Comparison of ENCODE assay signal across 8 mouse cellular contexts in the genomic region with DNA sequence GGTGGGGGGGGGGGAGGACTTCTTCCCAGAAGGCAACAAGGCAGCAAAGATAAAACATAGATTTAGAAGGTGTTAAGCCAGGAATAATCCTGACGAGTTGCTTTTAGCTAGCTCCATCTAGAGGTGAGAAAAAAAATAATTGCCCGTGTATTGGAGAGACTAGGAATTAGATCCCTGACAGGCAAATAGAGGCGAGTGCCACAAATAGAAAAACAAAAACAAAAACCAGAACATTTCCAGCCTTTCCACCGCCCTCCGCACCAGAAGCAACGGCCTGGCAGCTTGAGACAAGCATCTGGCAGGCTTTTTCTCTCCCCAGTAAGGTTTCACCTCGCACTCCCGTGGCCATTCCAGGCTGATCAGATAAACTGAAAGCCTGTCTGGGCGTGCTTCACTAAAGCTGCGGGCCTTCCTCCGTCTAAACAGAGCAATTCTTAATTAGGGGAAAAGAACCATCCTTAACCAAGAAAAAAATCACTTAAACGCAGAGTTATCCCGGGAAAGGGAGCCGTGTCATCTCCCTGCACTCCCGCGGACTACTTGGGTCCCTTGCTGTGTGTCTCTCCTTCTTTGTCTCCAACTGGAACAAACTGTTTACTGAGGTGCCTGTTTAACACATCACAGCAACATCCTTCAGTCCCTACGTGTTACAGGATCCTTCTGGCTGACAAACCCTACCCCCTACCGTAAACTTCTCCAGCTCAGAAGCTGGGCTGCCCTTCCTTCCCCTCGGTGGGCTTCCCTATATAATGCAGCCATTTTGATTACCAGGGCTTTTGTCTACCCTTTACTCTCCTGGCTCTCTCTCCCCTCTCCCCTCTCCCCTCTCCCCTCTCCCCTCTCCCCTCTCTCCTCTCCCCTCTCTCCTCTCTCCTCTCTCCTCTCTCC. TPM values are rescaled to one million over a fixed set of nuclear protein-coding genes. Genes with fewer than 3 reads are reported as not detected.
DNase-seq lines count a peak whose midpoint lies in the region; ATAC-seq and TF ChIP-seq lines count a peak whose summit lies in the region.

No protein-coding gene starts in this region.

- 2% methylated on average over 19 of the region's 19 CpGs for WGBS in cerebellum, adult 2 months
- 3% methylated on average over 19 of the region's 19 CpGs for WGBS in hindbrain, embryonic 12.5 days
- 2% methylated on average over 19 of the region's 19 CpGs for WGBS in stomach, embryonic 14.5 days

- peak; percentile 33 to 40 for DNase-seq in cerebellum, adult 2 months
- no peak for DNase-seq in cerebellum, adult 11 months
- peak; percentile 62 for DNase-seq in adipocyte (ENCODE audit: low spot score)
- DNase-seq in left cerebral cortex, adult 8-10 months (ENCODE audit: low spot score in 2 of 2), result peak; percentile 18 to 40

- H3K4me3 ChIP-seq in cerebellum, adult 2 months (replicated peaks; ENCODE audit: insufficient read depth, low read depth, low read length), result peak overlapping the region; percentile 51
- H3K4me3 ChIP-seq in hindbrain, embryonic 12.5 days, result peak overlapping the region; percentile 42
- H3K4me3 ChIP-seq in stomach, embryonic 14.5 days (ENCODE audit: low read depth, low read length), result peak overlapping the region; percentile 22

- H3K36me3 ChIP-seq in hindbrain, embryonic 12.5 days, result no peaks in the 10 kb centered on the region
- no peaks in the 10 kb centered on the region for H3K36me3 ChIP-seq in stomach, embryonic 14.5 days (ENCODE audit: control insufficient read depth, insufficient read depth, low read length)

- H3K9ac ChIP-seq in hindbrain, embryonic 12.5 days, result peak overlapping the region; percentile 57
- no peak overlapping the region for H3K9ac ChIP-seq in stomach, embryonic 14.5 days (replicated peaks; ENCODE audit: low read depth, low read length)

- no peaks in the 10 kb centered on the region for H3K9me3 ChIP-seq in hindbrain, embryonic 12.5 days (replicated peaks)
- no peaks in the 10 kb centered on the region for H3K9me3 ChIP-seq in stomach, embryonic 14.5 days (ENCODE audit: control insufficient read depth, low read depth, low read length)

- peak; percentile 74 for ATAC-seq in erythroblast, adult 5-6 weeks (replicated peaks; ENCODE audit: low FRiP score, poor library complexity, severe bottlenecking)
- peak; percentile 81 for ATAC-seq in hindbrain, embryonic 12.5 days (ENCODE audit: low FRiP score)
- peak; percentile 38 for ATAC-seq in megakaryocyte progenitor cell, adult 5-6 weeks (replicated peaks; ENCODE audit: poor library complexity)
- no peak for ATAC-seq in stomach, embryonic 14.5 days (ENCODE audit: insufficient number of reproducible peaks, insufficient read depth, low FRiP score, low read depth)

- TF ChIP-seq POLR2A in cerebellum, adult 2 months (IDR thresholded peaks at IDR 0.05; ENCODE audit: borderline replicate concordance, insufficient read depth, low read length), result no peak

- no peaks in the 10 kb centered on the region for H3K4me1 ChIP-seq in cerebellum, adult 2 months (ENCODE audit: control insufficient read depth, insufficient read depth, low read length)
- H3K4me1 ChIP-seq in hindbrain, embryonic 12.5 days, result no peaks in the 10 kb centered on the region
- no peaks in the 10 kb centered on the region; the same call in 1 of the 2 replicates for H3K4me1 ChIP-seq in stomach, embryonic 14.5 days (ENCODE audit: control insufficient read depth, insufficient read depth, low read length)

- peak overlapping the region; percentile 82 for H3K4me2 ChIP-seq in hindbrain, embryonic 12.5 days (replicated peaks)
- peak overlapping the region; percentile 76 for H3K4me2 ChIP-seq in stomach, embryonic 14.5 days (replicated peaks; ENCODE audit: low read depth, low read length)

- TF ChIP-seq CTCF in cerebellum, adult 2 months (IDR thresholded peaks at IDR 0.05; ENCODE audit: borderline replicate concordance, insufficient read depth, low read depth, low read length), result no peak

- H3K27ac ChIP-seq in cerebellum, adult 2 months (ENCODE audit: insufficient read depth, low read length), result no peak overlapping the region
- H3K27ac ChIP-seq in hindbrain, embryonic 12.5 days, result peak overlapping the region; percentile 66
- H3K27ac ChIP-seq in stomach, embryonic 14.5 days (ENCODE audit: low read length), result no peak overlapping the region

- no peaks in the 10 kb centered on the region; the same call in 1 of the 2 replicates for H3K27me3 ChIP-seq in cerebellum, adult 2 months (ENCODE audit: control insufficient read depth, insufficient read depth, low read length)
- H3K27me3 ChIP-seq in hindbrain, embryonic 12.5 days, result no peaks in the 10 kb centered on the region
- H3K27me3 ChIP-seq in stomach, embryonic 14.5 days (ENCODE audit: control insufficient read depth, insufficient read depth, low read length), result no peaks in the 10 kb centered on the region

RNA-seq across cellular contexts. Expression of a gene that starts 25.7 kb away (rescaled TPM):
- polyA plus RNA-seq in cerebellum, adult 2 months (2012; rRNA removed), result not detected in 2 replicates
- total RNA-seq in erythroblast, adult 5-6 weeks (2015; ENCODE audit: low replicate concordance), result not detected in 2 replicates
- total RNA-seq in erythroblast, adult 5-6 weeks (2017; ENCODE audit: low replicate concordance), result not detected in 2 replicates
- polyA plus RNA-seq in hindbrain, embryonic 12.5 days (2016; fragmentation: Nextera tagmentation; extraction: Ambion mirVana), result not detected in 2 replicates
- total RNA-seq in left cerebral cortex, adult 8-10 months (2022), result not detected
- not detected in 2 replicates for total RNA-seq in megakaryocyte progenitor cell, adult 5-6 weeks (2015)
- total RNA-seq in megakaryocyte progenitor cell, adult 5-6 weeks (2017), result not detected in 2 replicates
- polyA plus RNA-seq in stomach, embryonic 14.5 days (2014; fragmentation: Nextera tagmentation; extraction: Ambion mirVana), result not detected in 2 replicates

RNA-seq across cellular contexts. Expression of a gene that starts 58.6 kb away (rescaled TPM):
- polyA plus RNA-seq in cerebellum, adult 2 months (2012; rRNA removed), result 11.0 and 11.9 TPM in 2 replicates
- under 0.01 and 1.7 TPM in 2 replicates for total RNA-seq in erythroblast, adult 5-6 weeks (2015; ENCODE audit: low replicate concordance)
- 0.56 and 2.3 TPM in 2 replicates for total RNA-seq in erythroblast, adult 5-6 weeks (2017; ENCODE audit: low replicate concordance)
- polyA plus RNA-seq in hindbrain, embryonic 12.5 days (2016; fragmentation: Nextera tagmentation; extraction: Ambion mirVana), result 14.8 and 14.9 TPM in 2 replicates
- total RNA-seq in left cerebral cortex, adult 8-10 months (2022), result 10 to 100 TPM; 44.6 to 52.0 (median 50.7) TPM
- total RNA-seq in megakaryocyte progenitor cell, adult 5-6 weeks (2015), result 0.10 TPM in 1 of 2 replicates, not detected in the other
- 0.17 and 0.44 TPM in 2 replicates for total RNA-seq in megakaryocyte progenitor cell, adult 5-6 weeks (2017)
- polyA plus RNA-seq in stomach, embryonic 14.5 days (2014; fragmentation: Nextera tagmentation; extraction: Ambion mirVana), result 5.4 and 5.6 TPM in 2 replicates

Comparison
In these comparisons a context has a peak if more than half of its experiments do, and no peak if none do; other contexts are left out.
1. RNA of a gene that starts 58.6 kb away (total RNA-seq): 44.6 to 52.0 TPM in left cerebral cortex, adult 8-10 months; under 0.01 to 2.3 TPM in erythroblast, adult 5-6 weeks and 0.10 to 0.44 TPM in megakaryocyte progenitor cell, adult 5-6 weeks; every median in the first group is over 10 times any median in the second.
2. Peak in every context shown above with its lines, with median percentiles within 50 percentile points of each other: H3K4me3 ChIP-seq.